Mouse (Mus musculus): ENCODE measurements at regions not wholly inside any gene's neighbourhood (a gene's known extent, or its start where the extent isn't known, plus 50 kb on each side); places are given as distances from the start of the nearest gene placed in this dataset.

DNA sequence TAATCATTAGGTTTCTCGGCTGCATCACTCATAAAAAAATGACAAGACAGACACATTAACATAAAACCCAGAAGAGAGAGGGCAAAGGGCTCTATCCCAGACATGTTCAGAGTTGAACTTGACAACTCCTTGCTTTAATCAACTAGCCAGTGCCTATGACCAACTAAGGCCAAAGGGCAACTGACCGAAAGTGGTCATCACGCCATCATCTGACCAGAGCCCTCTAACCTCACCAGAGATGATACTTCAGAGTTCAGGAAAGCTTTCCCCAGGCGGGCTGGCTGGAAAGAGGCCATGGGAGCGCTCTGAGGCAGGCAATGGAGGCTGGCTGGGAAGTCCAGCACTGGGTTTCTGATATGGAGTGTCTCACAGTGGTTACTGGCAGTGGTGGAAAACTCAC is 80.6 kb downstream of the Dad1 start:
- 85% methylated on average over 5 of the region's 5 CpGs for WGBS
- Histone ChIP-seq H3K4me2 (ENCODE audit: low read depth, low read length) (no peak overlapping the region), H3K4me3 (replicated peaks; ENCODE audit: low read length) (no peak overlapping the region), H3K9ac (ENCODE audit: low read length) (no peak overlapping the region), H3K4me1 (ENCODE audit: control insufficient read depth, insufficient read depth, low read length) (no peaks in the 10 kb centered on the region), H3K36me3 (ENCODE audit: control insufficient read depth, insufficient read depth, low read length) (no peaks in the 10 kb centered on the region), H3K27ac (ENCODE audit: low read length) (no peak overlapping the region), H3K27me3 (ENCODE audit: control insufficient read depth, insufficient read depth, low read length) (no peaks in the 10 kb centered on the region), H3K9me3 (replicated peaks; ENCODE audit: control insufficient read depth, low read length) (no peaks in the 10 kb centered on the region)
- ATAC-seq (ENCODE audit: insufficient read depth, low FRiP score): no peak

DNA sequence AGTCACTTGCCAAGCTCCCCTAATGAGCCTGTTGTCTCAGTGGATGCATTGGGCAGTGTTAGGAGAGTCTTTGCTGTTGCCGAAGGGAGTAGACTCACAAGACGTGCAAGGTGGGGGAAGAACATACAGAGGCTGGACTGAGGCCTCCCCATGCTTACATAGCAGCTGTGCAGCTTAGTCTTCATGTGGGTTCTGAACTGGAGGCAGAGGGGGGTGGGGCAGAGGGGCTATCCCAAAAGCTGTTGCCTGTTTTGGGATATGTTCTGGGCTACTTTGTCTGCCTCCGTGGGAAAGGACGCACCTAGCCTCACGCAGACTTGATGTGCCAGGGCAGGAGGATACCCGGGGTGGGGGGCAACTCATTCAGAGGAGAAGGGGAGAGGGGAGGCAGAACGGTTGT is 84.7 kb downstream of the Dad1 start:
- Histone ChIP-seq H3K9me3 (replicated peaks; ENCODE audit: control insufficient read depth, low read length) (no peaks in the 10 kb centered on the region), H3K9ac (ENCODE audit: low read length) (no peak overlapping the region), H3K36me3 (ENCODE audit: control insufficient read depth, insufficient read depth, low read length) (no peaks in the 10 kb centered on the region), H3K4me1 (ENCODE audit: control insufficient read depth, insufficient read depth, low read length) (peaks cover 5% of the 10 kb centered on the region; the same call in 1 of the 2 replicates), H3K27me3 (ENCODE audit: control insufficient read depth, insufficient read depth, low read length) (no peaks in the 10 kb centered on the region), H3K4me2 (ENCODE audit: low read depth, low read length) (no peak overlapping the region), H3K4me3 (replicated peaks; ENCODE audit: low read length) (no peak overlapping the region), H3K27ac (ENCODE audit: low read length) (no peak overlapping the region)
- no peak for ATAC-seq (ENCODE audit: insufficient read depth, low FRiP score)
- 81% methylated on average over 7 of the region's 7 CpGs for WGBS

DNA sequence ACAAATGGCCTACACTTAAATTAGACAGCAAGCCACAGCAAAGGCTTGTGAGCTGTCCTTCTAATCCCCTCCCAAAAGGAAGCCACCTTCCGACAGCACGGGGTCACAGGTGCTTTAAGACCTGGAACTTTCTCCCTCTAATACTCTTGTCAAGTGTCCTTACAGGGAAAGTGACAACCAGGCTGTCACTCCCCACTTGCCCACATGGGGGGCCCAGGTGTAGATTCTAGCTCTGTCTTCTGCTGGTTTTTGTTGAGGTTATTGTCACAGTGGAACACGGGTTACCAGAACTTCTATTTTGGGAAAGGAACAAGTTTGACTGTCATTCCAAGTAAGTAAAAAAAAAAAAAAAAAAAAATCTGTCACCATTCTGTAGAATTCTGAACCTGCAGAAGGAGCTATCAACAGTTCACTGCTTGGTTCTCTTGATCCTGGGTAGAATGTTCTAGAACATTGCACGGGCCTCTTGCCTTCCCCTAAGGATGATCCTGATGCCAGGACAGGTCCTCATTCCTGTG is 85.4 kb downstream of the Dad1 start:
- WGBS: 78% methylated on average over 4 of the region's 4 CpGs
- Histone ChIP-seq H3K27me3 (ENCODE audit: control insufficient read depth, insufficient read depth, low read length) (no peaks in the 10 kb centered on the region), H3K9ac (ENCODE audit: low read length) (no peak overlapping the region), H3K4me1 (ENCODE audit: control insufficient read depth, insufficient read depth, low read length) (peaks cover 5% of the 10 kb centered on the region; the same call in 1 of the 2 replicates), H3K9me3 (replicated peaks; ENCODE audit: control insufficient read depth, low read length) (no peaks in the 10 kb centered on the region), H3K4me2 (ENCODE audit: low read depth, low read length) (no peak overlapping the region), H3K27ac (ENCODE audit: low read length) (no peak overlapping the region), H3K36me3 (ENCODE audit: control insufficient read depth, insufficient read depth, low read length) (no peaks in the 10 kb centered on the region), H3K4me3 (replicated peaks; ENCODE audit: low read length) (no peak overlapping the region)
- ATAC-seq (ENCODE audit: insufficient read depth, low FRiP score): no peak

DNA sequence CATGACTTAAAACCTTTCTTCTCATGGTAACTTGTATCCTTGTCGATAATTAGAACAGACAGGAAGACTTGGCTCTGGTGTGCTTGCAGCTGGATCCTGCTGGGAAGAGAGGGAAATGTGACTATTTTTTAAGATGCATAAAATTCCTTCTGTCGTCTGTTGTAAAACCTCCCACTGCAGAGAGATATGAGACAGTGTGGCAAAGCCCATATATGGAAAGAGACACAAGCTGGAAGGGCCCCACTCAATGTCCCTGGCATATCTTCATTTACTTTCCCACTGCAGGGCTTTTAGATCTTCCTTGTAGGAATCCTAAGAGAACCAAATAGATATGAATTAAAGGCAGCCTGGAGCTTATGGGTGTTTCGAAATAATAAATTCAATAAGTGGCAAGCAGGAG is 87.8 kb downstream of the Dad1 start:
- H3K9ac ChIP-seq (ENCODE audit: low read length): no peak overlapping the region
- ATAC-seq (ENCODE audit: insufficient read depth, low FRiP score): no peak
- 47% methylated on average over 3 of the region's 3 CpGs for WGBS
- H3K27ac ChIP-seq (ENCODE audit: low read length): no peak overlapping the region
- H3K4me1 ChIP-seq (ENCODE audit: control insufficient read depth, insufficient read depth, low read length): peaks cover 5% of the 10 kb centered on the region
- no peaks in the 10 kb centered on the region for H3K27me3 ChIP-seq (ENCODE audit: control insufficient read depth, insufficient read depth, low read length)
- no peaks in the 10 kb centered on the region for H3K36me3 ChIP-seq (ENCODE audit: control insufficient read depth, insufficient read depth, low read length)
- H3K9me3 ChIP-seq (replicated peaks; ENCODE audit: control insufficient read depth, low read length): no peaks in the 10 kb centered on the region
- H3K4me3 ChIP-seq (replicated peaks; ENCODE audit: low read length): no peak overlapping the region
- H3K4me2 ChIP-seq (ENCODE audit: low read depth, low read length): no peak overlapping the region

DNA sequence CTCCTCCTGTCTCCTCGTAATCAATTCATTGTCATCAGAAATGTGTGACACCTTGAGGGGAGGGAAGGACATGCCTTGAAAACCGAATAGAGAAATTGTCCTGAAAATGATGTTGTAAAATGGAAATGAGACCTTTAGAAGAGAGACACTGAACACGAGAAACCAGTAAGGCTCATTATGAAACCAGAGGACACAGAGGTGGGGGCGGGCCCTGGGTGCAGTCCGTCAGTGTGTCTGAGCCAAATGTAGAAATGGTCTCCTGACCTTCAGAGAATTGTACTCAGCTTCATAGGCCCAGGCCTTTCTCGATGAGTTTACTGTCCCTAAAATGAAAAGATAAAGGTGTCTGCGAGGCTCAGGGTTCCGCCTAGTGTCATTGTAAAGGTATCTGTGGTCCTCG is 89.0 kb downstream of the Dad1 start:
- 86% methylated on average over 9 of the region's 9 CpGs for WGBS

DNA sequence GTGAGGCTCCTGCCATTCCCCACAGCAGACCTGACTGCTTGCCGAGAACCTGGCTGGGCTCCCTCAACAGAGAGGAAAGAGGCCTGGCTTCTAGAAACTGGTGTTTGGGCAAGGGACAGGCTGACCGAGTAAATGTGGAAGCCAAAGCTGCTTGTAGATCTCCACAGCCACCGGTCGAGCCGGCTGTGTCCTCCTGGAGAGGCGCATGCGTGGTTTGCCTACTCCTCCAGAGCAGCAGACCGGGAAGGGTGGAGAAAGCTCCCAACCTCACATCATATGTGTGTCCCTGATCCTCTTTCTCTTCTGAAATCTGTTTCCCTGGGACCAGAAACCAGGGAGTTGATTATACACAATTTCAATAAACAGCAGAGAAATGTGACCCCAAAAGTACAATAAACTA is 92.0 kb downstream of the Dad1 start:
- H3K9me3 ChIP-seq (replicated peaks; ENCODE audit: control insufficient read depth, low read length): no peaks in the 10 kb centered on the region
- no peak overlapping the region for H3K27ac ChIP-seq (ENCODE audit: low read length)
- no peaks in the 10 kb centered on the region for H3K36me3 ChIP-seq (ENCODE audit: control insufficient read depth, insufficient read depth, low read length)
- 65% methylated on average over 8 of the region's 8 CpGs for WGBS
- H3K4me1 ChIP-seq (ENCODE audit: control insufficient read depth, insufficient read depth, low read length): peaks cover 5% of the 10 kb centered on the region
- no peak overlapping the region for H3K4me3 ChIP-seq (replicated peaks; ENCODE audit: low read length)
- H3K27me3 ChIP-seq (ENCODE audit: control insufficient read depth, insufficient read depth, low read length): no peaks in the 10 kb centered on the region
- ATAC-seq (ENCODE audit: insufficient read depth, low FRiP score): no peak
- 0 out of 2 replicates have a peak overlapping the region, but pooled peaks have one; percentile 8 for H3K9ac ChIP-seq (ENCODE audit: low read length)
- no peak overlapping the region for H3K4me2 ChIP-seq (ENCODE audit: low read depth, low read length)

More for the DNA sequence above, 89.0 kb downstream of the Dad1 start:
- Histone ChIP-seq H3K36me3 (ENCODE audit: control insufficient read depth, insufficient read depth, low read length) (no peaks in the 10 kb centered on the region), H3K4me2 (ENCODE audit: low read depth, low read length) (no peak overlapping the region), H3K27me3 (ENCODE audit: control insufficient read depth, insufficient read depth, low read length) (no peaks in the 10 kb centered on the region), H3K4me3 (replicated peaks; ENCODE audit: low read length) (no peak overlapping the region), H3K27ac (ENCODE audit: low read length) (no peak overlapping the region), H3K9ac (ENCODE audit: low read length) (no peak overlapping the region), H3K4me1 (ENCODE audit: control insufficient read depth, insufficient read depth, low read length) (peaks cover 5% of the 10 kb centered on the region), H3K9me3 (replicated peaks; ENCODE audit: control insufficient read depth, low read length) (no peaks in the 10 kb centered on the region)
- ATAC-seq (ENCODE audit: insufficient read depth, low FRiP score): no peak

DNA sequence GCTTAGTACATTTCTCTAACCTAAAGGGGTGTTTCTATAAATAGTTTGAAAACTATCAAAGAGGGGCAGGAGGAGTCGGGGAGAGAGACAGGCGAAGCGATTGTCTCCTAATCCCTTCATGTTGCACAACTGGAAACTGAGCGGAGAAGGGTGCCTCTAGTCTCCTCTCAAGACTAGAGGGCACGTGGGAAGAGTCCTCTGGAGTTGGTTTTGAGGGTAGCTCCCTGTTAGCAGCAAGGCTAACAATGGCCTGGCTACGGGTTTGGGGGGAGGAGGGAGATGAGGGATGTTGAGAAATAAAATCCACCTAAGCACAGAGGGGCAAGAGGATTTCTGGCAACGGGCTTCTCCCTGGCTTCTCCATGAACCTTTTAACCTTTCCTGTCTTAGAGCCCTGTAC is 92.7 kb downstream of the Dad1 start:
- no peak overlapping the region for H3K9ac ChIP-seq (ENCODE audit: low read length)
- no peak for ATAC-seq (ENCODE audit: insufficient read depth, low FRiP score)
- H3K4me2 ChIP-seq (ENCODE audit: low read depth, low read length): no peak overlapping the region
- no peak overlapping the region for H3K27ac ChIP-seq (ENCODE audit: low read length)
- WGBS: 56% methylated on average over 7 of the region's 7 CpGs
- H3K36me3 ChIP-seq (ENCODE audit: control insufficient read depth, insufficient read depth, low read length): no peaks in the 10 kb centered on the region
- H3K27me3 ChIP-seq (ENCODE audit: control insufficient read depth, insufficient read depth, low read length): no peaks in the 10 kb centered on the region
- peaks cover 5% of the 10 kb centered on the region for H3K4me1 ChIP-seq (ENCODE audit: control insufficient read depth, insufficient read depth, low read length)
- H3K9me3 ChIP-seq (replicated peaks; ENCODE audit: control insufficient read depth, low read length): no peaks in the 10 kb centered on the region
- H3K4me3 ChIP-seq (replicated peaks; ENCODE audit: low read length): no peak overlapping the region

DNA sequence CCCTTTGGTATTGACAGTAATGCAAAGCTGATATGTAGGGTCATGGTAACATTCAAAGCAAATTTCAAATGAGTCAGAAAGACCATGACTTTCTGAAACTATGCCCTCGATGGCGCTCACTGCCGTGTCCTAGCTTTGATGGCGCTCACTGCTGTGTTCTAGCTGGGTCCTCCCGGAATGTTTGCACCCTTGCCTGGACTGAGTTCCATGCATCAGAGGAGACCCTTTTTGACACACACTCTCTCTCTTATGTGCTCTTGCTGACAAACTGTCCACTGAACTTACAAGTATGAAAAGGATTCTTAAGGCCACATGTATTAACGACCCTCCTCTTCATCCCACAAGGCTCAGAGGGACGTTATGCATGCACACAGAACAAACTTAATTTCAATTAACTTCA is 94.1 kb downstream of the Dad1 start:
- no peak overlapping the region for H3K9ac ChIP-seq (ENCODE audit: low read length)
- no peaks in the 10 kb centered on the region for H3K36me3 ChIP-seq (ENCODE audit: control insufficient read depth, insufficient read depth, low read length)
- H3K4me1 ChIP-seq (ENCODE audit: control insufficient read depth, insufficient read depth, low read length): no peaks in the 10 kb centered on the region; the same call in 1 of the 2 replicates
- H3K4me2 ChIP-seq (ENCODE audit: low read depth, low read length): no peak overlapping the region
- H3K4me3 ChIP-seq (replicated peaks; ENCODE audit: low read length): no peak overlapping the region
- ATAC-seq (ENCODE audit: insufficient read depth, low FRiP score): no peak
- H3K9me3 ChIP-seq (replicated peaks; ENCODE audit: control insufficient read depth, low read length): no peaks in the 10 kb centered on the region
- 92% methylated on average over 7 of the region's 7 CpGs for WGBS
- no peak overlapping the region for H3K27ac ChIP-seq (ENCODE audit: low read length)
- H3K27me3 ChIP-seq (ENCODE audit: control insufficient read depth, insufficient read depth, low read length): no peaks in the 10 kb centered on the region

DNA sequence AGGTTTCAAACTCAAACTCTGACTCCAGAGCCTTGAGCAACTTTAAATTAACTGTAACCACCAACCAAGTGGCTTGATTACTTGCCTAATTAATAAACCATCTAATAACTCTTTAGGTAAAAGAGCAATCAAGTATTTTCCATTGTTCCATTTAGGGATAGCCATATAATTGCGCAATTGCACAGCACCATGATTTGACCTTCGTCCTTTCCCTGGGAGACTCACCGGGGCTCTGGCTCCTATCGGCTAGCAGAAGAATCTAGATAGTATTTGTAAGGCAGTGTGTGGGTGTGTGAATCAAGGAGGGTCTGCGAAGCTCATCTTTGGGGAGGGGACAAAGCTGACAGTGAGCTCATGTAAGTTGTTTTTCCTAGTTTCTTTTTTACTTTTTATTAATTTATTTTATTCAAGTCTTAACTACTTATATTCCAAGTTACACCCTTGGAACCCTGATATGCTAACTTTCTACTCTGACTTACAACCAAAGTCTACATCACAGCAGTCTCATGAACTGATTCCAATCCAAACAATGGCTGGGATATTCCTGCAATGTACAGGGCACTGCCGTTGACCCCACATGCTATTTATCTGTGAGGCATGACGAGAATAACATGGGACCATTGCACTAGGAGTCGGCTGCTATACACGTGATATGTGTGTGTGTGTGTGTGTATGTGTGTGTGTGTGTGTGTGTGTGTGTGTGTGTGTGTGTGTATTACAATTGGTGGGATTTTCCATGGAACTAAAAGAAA is 95.5 kb downstream of the Dad1 start:
- Histone ChIP-seq H3K9ac (ENCODE audit: low read length) (no peak overlapping the region), H3K36me3 (ENCODE audit: control insufficient read depth, insufficient read depth, low read length) (no peaks in the 10 kb centered on the region), H3K9me3 (replicated peaks; ENCODE audit: control insufficient read depth, low read length) (no peaks in the 10 kb centered on the region), H3K4me2 (ENCODE audit: low read depth, low read length) (no peak overlapping the region), H3K27ac (ENCODE audit: low read length) (no peak overlapping the region), H3K4me3 (replicated peaks; ENCODE audit: low read length) (no peak overlapping the region), H3K4me1 (ENCODE audit: control insufficient read depth, insufficient read depth, low read length) (no peaks in the 10 kb centered on the region; the same call in 1 of the 2 replicates), H3K27me3 (ENCODE audit: control insufficient read depth, insufficient read depth, low read length) (no peaks in the 10 kb centered on the region)
- WGBS: 70% methylated on average over 9 of the region's 9 CpGs
- ATAC-seq (ENCODE audit: insufficient read depth, low FRiP score): no peak

All from stomach, embryonic 16.5 days (tissue).